Mouse (Mus musculus): Measurements from ENCODE around the gene Prrg2. TPM values are rescaled to one million over a fixed set of nuclear protein-coding genes. Genes with fewer than 3 reads are reported as not detected.
"Not testable (repeated sequence)": the region's sequence is repeated elsewhere in the genome, so short reads cannot be mapped to it uniquely, and the experiment has no call there.

The Prrg2 gene
- polyA plus RNA-seq (2012; rRNA removed): 32.4 and 40.5 TPM in 2 replicates

- Histone ChIP-seq H3K36me3 (ENCODE audit: control insufficient read depth, insufficient read depth, low read length) (no peaks in the 10 kb centered on the region), H3K4me3 (ENCODE audit: control insufficient read depth, insufficient read depth, low read length) (peak within 1 kb of the TSS; percentile 62), H3K27me3 (ENCODE audit: control insufficient read depth, insufficient read depth, low read length) (no peaks in the 10 kb centered on the region), H3K27ac (ENCODE audit: control insufficient read depth, insufficient read depth, low read length) (peak within 1 kb of the TSS; percentile 75), H3K4me1 (replicated peaks; ENCODE audit: control insufficient read depth, insufficient read depth, low read length) (peaks cover 7% of the 10 kb centered on the region)
- WGBS: under 1% methylated on average over 31 of the region's 31 CpGs
- DNase-seq: peak; percentile 94
- TF ChIP-seq CTCF (IDR thresholded peaks at IDR 0.05; ENCODE audit: borderline replicate concordance, control insufficient read depth, extremely low read depth, insufficient read depth, low read length, poor library complexity): no peak
- TF ChIP-seq POLR2A (IDR thresholded peaks at IDR 0.05; ENCODE audit: control insufficient read depth, extremely low read depth, insufficient read depth, low read length, poor library complexity): peak; percentile 57; the same call in 1 of the 2 replicates
These were observed at the start of gene Prrg2, which contains the start of gene Nosip for GRCm38 (mm10) chr7:45062239-45062835. Prrg2 (minus strand) TSS chr7:45062677. Nosip (plus strand) TSS chr7:45062429.

- TF ChIP-seq CTCF (IDR thresholded peaks at IDR 0.05; ENCODE audit: borderline replicate concordance, control insufficient read depth, extremely low read depth, insufficient read depth, low read length, poor library complexity) (no peak), POLR2A (IDR thresholded peaks at IDR 0.05; ENCODE audit: control insufficient read depth, extremely low read depth, insufficient read depth, low read length, poor library complexity) (no peak)
- no peak for DNase-seq
- Histone ChIP-seq H3K27ac (ENCODE audit: control insufficient read depth, insufficient read depth, low read length) (no peak overlapping the region), H3K4me1 (replicated peaks; ENCODE audit: control insufficient read depth, insufficient read depth, low read length) (peaks cover 6% of the 10 kb centered on the region; the same call in 1 of the 2 replicates), H3K27me3 (ENCODE audit: control insufficient read depth, insufficient read depth, low read length) (no peaks in the 10 kb centered on the region), H3K36me3 (ENCODE audit: control insufficient read depth, insufficient read depth, low read length) (no peaks in the 10 kb centered on the region), H3K4me3 (ENCODE audit: control insufficient read depth, insufficient read depth, low read length) (no peak overlapping the region)
- WGBS: 76% methylated on average over 2 of the region's 2 CpGs
These were observed 49.5 kb upstream of the Prrg2 start for GRCm38 (mm10) chr7:45111940-45112339.

GRCm38 (mm10) chr7:45110089-45110488 is 47.6 kb upstream of the Prrg2 start:
- WGBS: 75% methylated on average over 4 of the region's 4 CpGs
- not testable (repeated sequence) for DNase-seq; H3K27me3 ChIP-seq (ENCODE audit: control insufficient read depth, insufficient read depth, low read length)

GRCm38 (mm10) chr7:45107052-45107645 is 44.7 kb upstream of the Prrg2 start:
- TF ChIP-seq POLR2A (IDR thresholded peaks at IDR 0.05; ENCODE audit: control insufficient read depth, extremely low read depth, insufficient read depth, low read length, poor library complexity): no peak
- no peak for TF ChIP-seq CTCF (IDR thresholded peaks at IDR 0.05; ENCODE audit: borderline replicate concordance, control insufficient read depth, extremely low read depth, insufficient read depth, low read length, poor library complexity)
- 37% methylated on average over 5 of the region's 5 CpGs for WGBS
- no peak for DNase-seq
- Histone ChIP-seq H3K4me1 (replicated peaks; ENCODE audit: control insufficient read depth, insufficient read depth, low read length) (peaks cover 6% of the 10 kb centered on the region; the same call in 1 of the 2 replicates), H3K36me3 (ENCODE audit: control insufficient read depth, insufficient read depth, low read length) (no peaks in the 10 kb centered on the region), H3K4me3 (ENCODE audit: control insufficient read depth, insufficient read depth, low read length) (no peak overlapping the region), H3K27me3 (ENCODE audit: control insufficient read depth, insufficient read depth, low read length) (no peaks in the 10 kb centered on the region), H3K27ac (ENCODE audit: control insufficient read depth, insufficient read depth, low read length) (no peak overlapping the region)

More at GRCm38 (mm10) chr7:45110089-45110488, 47.6 kb upstream of the Prrg2 start:
- not testable (repeated sequence) for H3K36me3 ChIP-seq (ENCODE audit: control insufficient read depth, insufficient read depth, low read length); H3K27ac ChIP-seq (ENCODE audit: control insufficient read depth, insufficient read depth, low read length); H3K4me3 ChIP-seq (ENCODE audit: control insufficient read depth, insufficient read depth, low read length); H3K4me1 ChIP-seq (replicated peaks; ENCODE audit: control insufficient read depth, insufficient read depth, low read length)

- no peak overlapping the region; the same call in 1 of the 2 replicates for H3K27ac ChIP-seq (ENCODE audit: control insufficient read depth, insufficient read depth, low read length)
- DNase-seq: no peak
- no peaks in the 10 kb centered on the region for H3K27me3 ChIP-seq (ENCODE audit: control insufficient read depth, insufficient read depth, low read length)
- H3K4me1 ChIP-seq (replicated peaks; ENCODE audit: control insufficient read depth, insufficient read depth, low read length): peaks cover 6% of the 10 kb centered on the region; the same call in 1 of the 2 replicates
- WGBS: 73% methylated on average over 6 of the region's 6 CpGs
- TF ChIP-seq CTCF (IDR thresholded peaks at IDR 0.05; ENCODE audit: borderline replicate concordance, control insufficient read depth, extremely low read depth, insufficient read depth, low read length, poor library complexity) (no peak), POLR2A (IDR thresholded peaks at IDR 0.05; ENCODE audit: control insufficient read depth, extremely low read depth, insufficient read depth, low read length, poor library complexity) (no peak)
- H3K4me3 ChIP-seq (ENCODE audit: control insufficient read depth, insufficient read depth, low read length): no peak overlapping the region
- no peaks in the 10 kb centered on the region for H3K36me3 ChIP-seq (ENCODE audit: control insufficient read depth, insufficient read depth, low read length)
These were observed 44.0 kb upstream of the Prrg2 start for GRCm38 (mm10) chr7:45106441-45106840.

GRCm38 (mm10) chr7:45105491-45105890 is 43.0 kb upstream of the Prrg2 start:
- no peaks in the 10 kb centered on the region for H3K27me3 ChIP-seq (ENCODE audit: control insufficient read depth, insufficient read depth, low read length)
- WGBS: 91% methylated on average over 8 of the region's 8 CpGs
- TF ChIP-seq POLR2A (IDR thresholded peaks at IDR 0.05; ENCODE audit: control insufficient read depth, extremely low read depth, insufficient read depth, low read length, poor library complexity): no peak
- TF ChIP-seq CTCF (IDR thresholded peaks at IDR 0.05; ENCODE audit: borderline replicate concordance, control insufficient read depth, extremely low read depth, insufficient read depth, low read length, poor library complexity): no peak
- H3K27ac ChIP-seq (ENCODE audit: control insufficient read depth, insufficient read depth, low read length): no peak overlapping the region
- no peak overlapping the region for H3K4me3 ChIP-seq (ENCODE audit: control insufficient read depth, insufficient read depth, low read length)
- peaks cover 4% of the 10 kb centered on the region; the same call in 1 of the 2 replicates for H3K4me1 ChIP-seq (replicated peaks; ENCODE audit: control insufficient read depth, insufficient read depth, low read length)
- no peaks in the 10 kb centered on the region for H3K36me3 ChIP-seq (ENCODE audit: control insufficient read depth, insufficient read depth, low read length)
- no peak for DNase-seq

All from thymus, adult 2 months (tissue).